Mouse (Mus musculus): ENCODE measurements around the gene Slc25a38.
"Not testable (repeated sequence)": the region's sequence is repeated elsewhere in the genome, so short reads cannot be mapped to it uniquely, and the experiment has no call there.

The Slc25a38 gene

GRCm38 (mm10) chr9:120101165-120101564, 9.0 kb upstream of the Slc25a38 start:
- no peak for DNase-seq (ENCODE audit: low spot score in 2 of 2)

GRCm38 (mm10) chr9:120108953-120109352, 1.2 kb upstream of the Slc25a38 start:
- DNase-seq (ENCODE audit: low spot score in 2 of 2) = not testable (repeated sequence)

DNA sequence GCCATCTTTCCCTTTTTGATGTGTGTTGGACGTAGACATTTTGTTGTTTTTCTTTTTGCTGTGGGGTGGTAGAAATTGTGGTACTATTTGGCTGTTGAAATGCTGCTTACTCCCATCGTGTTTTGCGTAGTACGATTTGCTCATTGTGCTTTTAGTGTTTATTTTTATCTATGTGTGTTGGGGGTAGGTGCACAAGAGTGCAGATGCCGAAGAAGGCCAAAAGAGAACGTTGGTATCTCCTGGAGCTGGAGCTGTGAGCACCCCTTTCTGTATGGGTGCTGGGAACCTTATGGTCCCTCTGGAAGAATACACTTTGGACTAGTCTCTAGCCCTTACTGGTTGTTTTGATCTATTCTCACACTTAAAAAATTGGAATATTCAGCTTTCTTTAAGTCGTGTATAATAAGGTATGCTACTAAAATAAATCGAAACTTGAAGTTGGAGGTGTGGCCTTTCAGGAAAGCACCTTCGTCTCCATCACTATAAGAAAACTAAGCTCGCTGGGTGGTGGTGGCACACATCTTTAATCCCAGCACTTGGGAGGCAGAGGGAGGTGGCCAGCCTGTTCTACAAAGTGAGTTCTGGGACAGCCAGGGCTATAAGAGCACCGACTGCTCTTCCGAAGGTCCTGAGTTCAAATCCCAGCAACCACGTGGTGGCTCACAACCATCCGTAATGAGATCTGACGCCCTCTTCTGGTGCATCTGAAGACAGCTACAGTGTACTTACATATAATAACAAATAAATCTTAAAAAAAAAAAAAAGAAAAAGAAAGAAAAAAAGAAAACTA, 1.2 kb downstream of the Slc25a38 start:
- no peak for DNase-seq (ENCODE audit: low spot score in 2 of 2)

DNA sequence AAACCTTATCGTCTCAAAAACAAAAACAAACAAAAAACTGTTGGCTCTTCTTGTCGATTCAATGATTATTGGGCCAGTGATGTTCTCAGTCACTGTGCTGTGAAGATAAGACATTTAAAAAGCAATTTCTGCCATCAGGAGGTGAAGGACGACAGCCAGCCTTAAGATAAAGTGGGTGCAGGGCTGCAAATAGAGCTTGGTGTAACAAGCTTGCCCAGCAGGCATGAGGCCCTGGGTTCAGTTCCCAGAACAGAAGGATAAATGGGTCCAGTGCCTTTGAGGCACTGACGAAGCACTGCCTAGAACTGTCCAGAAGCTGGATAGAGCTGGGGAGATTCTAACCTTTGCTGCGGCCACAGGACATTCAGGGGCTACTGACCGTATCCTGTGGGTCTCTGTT, 2.3 kb downstream of the Slc25a38 start:
- no peak for DNase-seq (ENCODE audit: low spot score in 2 of 2)

DNA sequence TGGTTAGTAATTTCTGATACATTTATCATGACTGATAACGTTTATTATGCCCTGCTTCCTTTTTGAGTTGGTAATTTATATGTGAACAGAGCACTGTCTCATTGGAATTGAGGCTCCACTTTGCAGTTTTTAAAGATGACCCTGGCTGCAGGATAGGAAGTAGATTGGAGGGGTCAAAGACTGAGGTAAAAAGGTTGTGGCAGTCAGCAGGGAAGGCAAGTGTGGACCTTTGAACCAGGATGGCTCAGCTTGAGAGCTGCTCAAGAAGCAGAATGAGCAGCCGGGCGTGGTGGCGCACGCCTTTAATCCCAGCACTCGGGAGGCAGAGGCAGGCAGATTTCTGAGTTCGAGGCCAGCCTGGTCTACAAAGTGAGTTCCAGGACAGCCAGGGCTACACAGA, 3.3 kb downstream of the Slc25a38 start:
- no peak for DNase-seq (ENCODE audit: low spot score in 2 of 2)

- DNase-seq (ENCODE audit: low spot score in 2 of 2) = no peak
These were observed 4.0 kb downstream of the Slc25a38 start for GRCm38 (mm10) chr9:120114051-120114788.

- DNase-seq (ENCODE audit: low spot score in 2 of 2) = no peak
These were observed 4.6 kb downstream of the Slc25a38 start for GRCm38 (mm10) chr9:120114789-120115151.

GRCm38 (mm10) chr9:120115580-120115979, 5.4 kb downstream of the Slc25a38 start:
- DNase-seq (ENCODE audit: low spot score in 2 of 2) = no peak

DNA sequence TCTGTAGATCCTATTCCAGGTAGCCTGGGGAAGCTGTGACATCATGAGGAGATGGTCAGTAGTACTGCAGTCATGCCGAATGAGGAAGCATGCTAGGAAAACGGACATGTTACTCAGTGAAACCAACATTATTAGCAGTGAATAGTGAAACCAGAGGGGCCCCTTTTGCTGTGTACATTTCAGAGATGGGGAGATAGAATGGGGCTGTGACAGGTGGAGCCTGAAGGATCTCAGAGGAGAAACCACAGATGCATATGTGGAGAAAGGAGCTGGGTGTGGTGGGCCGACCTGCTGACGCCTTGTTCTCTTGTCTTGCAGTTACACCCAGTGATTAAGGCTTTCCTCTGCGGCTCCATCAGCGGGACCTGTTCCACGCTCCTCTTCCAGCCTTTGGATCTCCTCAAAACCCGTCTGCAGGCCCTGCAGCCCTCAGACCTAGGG, 6.0 kb downstream of the Slc25a38 start:
- DNase-seq (ENCODE audit: low spot score in 2 of 2) = no peak

DNA sequence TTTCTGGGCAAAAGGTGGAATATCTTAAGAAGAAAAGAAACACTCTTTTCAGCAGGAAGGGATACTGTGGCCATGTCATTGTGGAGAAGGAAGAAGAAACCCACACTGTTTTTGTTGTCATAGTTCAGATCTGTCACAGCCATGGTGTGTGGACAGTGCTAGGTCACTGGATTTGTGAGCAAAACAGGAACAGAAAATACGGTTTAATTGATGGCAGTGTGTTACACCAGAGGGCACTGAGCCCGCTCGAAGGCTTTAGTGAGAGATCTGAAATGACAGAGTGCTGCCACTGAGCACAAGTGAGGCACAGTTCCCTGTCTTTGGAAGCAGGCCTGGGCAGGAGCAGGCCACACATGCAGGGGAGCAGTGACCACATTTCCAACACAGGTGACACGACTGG, 8.0 kb downstream of the Slc25a38 start:
- no peak for DNase-seq (ENCODE audit: low spot score in 2 of 2)

GRCm38 (mm10) chr9:120120503-120120902, 10.3 kb downstream of the Slc25a38 start:
- DNase-seq (ENCODE audit: low spot score in 2 of 2) = no peak

DNA sequence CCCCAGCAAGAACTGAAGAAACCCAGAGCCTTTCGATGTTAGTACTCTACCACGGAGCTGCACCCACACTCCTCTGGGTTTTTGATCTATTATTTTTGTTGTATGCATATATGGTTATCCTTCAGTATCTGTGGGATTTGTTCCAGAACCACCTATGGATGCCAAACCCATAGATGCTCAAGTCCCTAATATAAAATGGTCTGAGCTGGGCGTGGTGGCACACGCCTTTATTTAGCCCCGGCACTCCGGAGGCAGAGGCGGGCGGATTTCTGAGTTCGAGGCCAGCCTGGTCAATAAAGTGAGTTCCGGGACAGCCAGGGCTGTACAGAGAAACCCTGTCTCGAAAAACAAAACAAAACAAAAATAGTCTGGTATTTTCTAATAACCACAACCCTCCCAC, 16.7 kb downstream of the Slc25a38 start:
- no peak for DNase-seq (ENCODE audit: low spot score in 2 of 2)

GRCm38 (mm10) chr9:120127538-120128251, 17.5 kb downstream of the Slc25a38 start, which contains the start of gene Rpsa:
Gene Rpsa, plus strand, starts transcription at chr9:120127689.
- peak; percentile 92 to 93 for DNase-seq (ENCODE audit: low spot score in 2 of 2)

GRCm38 (mm10) chr9:120129276-120129675, 19.1 kb downstream of the Slc25a38 start:
- DNase-seq (ENCODE audit: low spot score in 2 of 2) = no peak

DNA sequence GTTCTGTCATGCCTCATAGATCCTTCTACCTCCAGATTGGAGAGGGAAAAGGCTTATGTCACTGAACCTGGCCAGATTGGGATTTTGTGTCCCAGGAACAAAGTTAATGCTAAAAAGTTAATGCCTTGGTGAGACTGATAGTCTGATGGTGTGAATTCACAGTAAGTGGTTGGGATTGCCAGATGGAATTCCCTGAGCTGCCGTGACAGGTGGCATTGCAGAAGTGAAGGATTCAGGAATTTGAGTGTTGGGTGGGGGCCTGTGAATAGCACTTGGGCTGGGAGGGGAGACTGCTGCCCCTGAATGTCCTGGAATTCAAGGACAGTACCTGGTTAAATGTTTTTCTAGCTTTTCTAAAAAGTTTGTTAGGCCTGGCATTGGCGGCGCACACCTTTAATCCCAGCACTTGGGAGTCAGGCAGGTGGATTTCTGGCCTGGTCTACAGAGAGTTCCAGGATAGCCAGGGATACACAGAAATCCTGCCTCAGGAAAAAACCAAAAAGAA, 21.7 kb downstream of the Slc25a38 start:
- no peak for DNase-seq (ENCODE audit: low spot score in 2 of 2)

- no peak for DNase-seq (ENCODE audit: low spot score in 2 of 2)
These were observed 23.0 kb downstream of the Slc25a38 start for GRCm38 (mm10) chr9:120132980-120133754.

- DNase-seq (ENCODE audit: low spot score in 2 of 2) = no peak
These were observed 23.7 kb downstream of the Slc25a38 start for GRCm38 (mm10) chr9:120133755-120134475.

GRCm38 (mm10) chr9:120134529-120135160, 24.5 kb downstream of the Slc25a38 start:
- DNase-seq (ENCODE audit: low spot score in 2 of 2) = no peak

DNA sequence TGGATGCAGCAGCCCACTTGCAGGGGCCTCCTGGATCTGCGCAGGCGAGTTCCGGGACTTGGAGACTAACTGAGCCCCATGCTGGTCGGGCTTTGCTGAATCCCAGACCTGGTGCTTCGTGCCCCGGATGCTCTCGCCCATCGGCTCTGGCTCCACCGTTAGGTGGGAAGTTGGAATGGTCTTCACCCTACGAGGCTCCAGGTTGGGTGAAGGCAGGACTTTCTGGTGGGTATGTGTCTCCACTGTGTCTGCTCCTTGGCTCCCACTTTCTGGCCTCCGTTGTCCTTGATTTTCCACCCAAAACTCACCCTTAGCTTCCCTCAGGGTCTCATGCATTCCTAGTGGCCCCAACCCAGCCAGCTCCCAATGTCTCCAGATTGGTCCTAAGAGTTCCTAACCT, 25.3 kb downstream of the Slc25a38 start:
- no peak for DNase-seq (ENCODE audit: low spot score in 2 of 2)

- DNase-seq (ENCODE audit: low spot score in 2 of 2) = peak; percentile 64 to 82
These were observed 30.5 kb downstream of the Slc25a38 start for GRCm38 (mm10) chr9:120140652-120141051.

Measured in frontal cortex, postnatal 25 days (tissue).